Mouse (Mus musculus) ovary, adult 18-20 months (tissue): ENCODE results near the gene Gm20920.
"Not testable (repeated sequence)": the region's sequence is repeated elsewhere in the genome, so short reads cannot be mapped to it uniquely, and the experiment has no call there.

ENCODE experiments used
- DNase-seq: peaks from one replicate; pipeline ENCODE4 v3.0.0; 2022; ENCODE audit warnings: low spot score, mixed read lengths

Gene Gm20920

DNA sequence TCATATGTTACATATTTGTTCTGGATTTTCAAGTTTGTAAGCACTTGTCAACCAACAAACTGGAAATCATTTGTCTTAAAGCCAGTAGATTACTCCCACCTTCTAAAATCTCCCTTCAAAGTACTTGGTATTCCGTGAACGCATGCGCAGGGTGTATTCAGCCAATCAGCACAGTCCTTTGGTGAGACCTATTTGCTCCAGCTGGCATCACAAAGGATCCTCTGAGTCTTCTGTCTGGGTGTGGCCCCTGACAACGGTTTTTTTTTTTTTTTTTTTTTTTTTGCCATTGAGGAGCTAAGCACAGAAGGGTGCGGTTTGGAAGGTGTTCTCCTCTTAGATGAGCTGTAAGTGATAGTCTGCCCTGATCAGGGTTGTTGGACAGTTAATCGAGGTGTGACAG, at the start of gene Gm20920:
Gene Gm20920 (plus strand): TSS at position 301 of the 400 bp plus-strand sequence.
- not testable (repeated sequence) for DNase-seq
